15 mouse cellular contexts compared by ENCODE assay signal in genomic region chr14:124606036-124606711, GRCm38 (mm10).
DNase-seq lines count a peak whose midpoint lies in the region; ATAC-seq lines count a peak whose summit lies in the region.
"Had no signal": no experiment of that assay in that cellular context is flagged by ENCODE, and none has a peak within 500 bp of the region (broad histone marks: within the 10 kb centered on the region; RNA-seq: fewer than 3 reads in every experiment).

No protein-coding gene starts in this region.

- H3K4me1 ChIP-seq in forebrain, embryonic 16.5 days (replicated peaks; ENCODE audit: control insufficient read depth, insufficient read depth, low read length): no peaks in the 10 kb centered on the region
- no peaks in the 10 kb centered on the region for H3K4me1 ChIP-seq in forebrain, embryonic 12.5 days
- H3K4me1 ChIP-seq: embryonic facial prominence, embryonic 12.5 days; forebrain, embryonic 10.5 days; limb, embryonic 15.5 days; neural tube, embryonic 12.5 days had no signal

- no peak overlapping the region for H3K27ac ChIP-seq in forebrain, embryonic 16.5 days (ENCODE audit: low read length)
- no peak overlapping the region for H3K27ac ChIP-seq in forebrain, embryonic 12.5 days
- H3K27ac ChIP-seq: embryonic facial prominence, embryonic 12.5 days; forebrain, embryonic 10.5 days; limb, embryonic 15.5 days; neural tube, embryonic 12.5 days had no signal

- peak; percentile 61 for ATAC-seq in forebrain, embryonic 16.5 days
- no peak for ATAC-seq in forebrain, embryonic 12.5 days (ENCODE audit: low FRiP score)
- ATAC-seq: midbrain, embryonic 16.5 days had no signal

- 82% methylated on average over 2 of the region's 2 CpGs for WGBS in forebrain, embryonic 16.5 days
- 95% methylated on average over 2 of the region's 2 CpGs for WGBS in forebrain, embryonic 12.5 days

- DNase-seq in right cerebral cortex, postnatal 25 days: peak; percentile 17
- no peak for DNase-seq in right cerebral cortex, postnatal 36 days (ENCODE audit: low spot score in 2 of 2)
- DNase-seq in layer of hippocampus, adult 18-20 months (ENCODE audit: low spot score in 2 of 2): peak; percentile 54 to 89
- no peak for DNase-seq in heart, adult 11 months
- no peak for DNase-seq in retina, postnatal 1 day
- DNase-seq in frontal cortex, postnatal 14 days (ENCODE audit: low spot score in 2 of 2): no peak
- DNase-seq: gastrocnemius, postnatal 25 days; lung, adult 2 months had no signal

- H3K4me3 ChIP-seq in forebrain, embryonic 16.5 days (replicated peaks; ENCODE audit: low read length): no peak overlapping the region
- H3K4me3 ChIP-seq in forebrain, embryonic 12.5 days (replicated peaks): no peak overlapping the region
- H3K4me3 ChIP-seq: embryonic facial prominence, embryonic 12.5 days; forebrain, embryonic 10.5 days; limb, embryonic 15.5 days; neural tube, embryonic 12.5 days had no signal

- H3K36me3 ChIP-seq in forebrain, embryonic 16.5 days (ENCODE audit: control insufficient read depth, insufficient read depth): no peaks in the 10 kb centered on the region
- 0 out of 2 replicates have a peak, but pooled peaks cover 5% of the 10 kb centered on the region for H3K36me3 ChIP-seq in forebrain, embryonic 12.5 days (replicated peaks)
- H3K36me3 ChIP-seq: embryonic facial prominence, embryonic 12.5 days; forebrain, embryonic 10.5 days; limb, embryonic 15.5 days; neural tube, embryonic 12.5 days had no signal

- H3K9ac ChIP-seq in forebrain, embryonic 16.5 days (replicated peaks; ENCODE audit: low read depth, low read length): no peak overlapping the region
- H3K9ac ChIP-seq in forebrain, embryonic 12.5 days: no peak overlapping the region
- H3K9ac ChIP-seq: embryonic facial prominence, embryonic 12.5 days; limb, embryonic 15.5 days; neural tube, embryonic 12.5 days had no signal

- no peaks in the 10 kb centered on the region for H3K9me3 ChIP-seq in forebrain, embryonic 16.5 days (ENCODE audit: control insufficient read depth, low read length)
- H3K9me3 ChIP-seq in forebrain, embryonic 12.5 days: 0 out of 2 replicates have a peak, but pooled peaks cover 6% of the 10 kb centered on the region
- H3K9me3 ChIP-seq: embryonic facial prominence, embryonic 12.5 days; forebrain, embryonic 10.5 days; limb, embryonic 15.5 days had no signal

- no peaks in the 10 kb centered on the region for H3K27me3 ChIP-seq in forebrain, embryonic 16.5 days (replicated peaks; ENCODE audit: control insufficient read depth, insufficient read depth, low read length)
- H3K27me3 ChIP-seq in forebrain, embryonic 12.5 days: no peaks in the 10 kb centered on the region
- H3K27me3 ChIP-seq: embryonic facial prominence, embryonic 12.5 days; limb, embryonic 15.5 days; neural tube, embryonic 12.5 days had no signal

- H3K4me2 ChIP-seq in forebrain, embryonic 16.5 days (ENCODE audit: low read length): no peak overlapping the region
- H3K4me2 ChIP-seq in forebrain, embryonic 12.5 days: no peak overlapping the region
- H3K4me2 ChIP-seq: embryonic facial prominence, embryonic 12.5 days; limb, embryonic 15.5 days; neural tube, embryonic 12.5 days had no signal

Comparison
In these comparisons a context has a peak if more than half of its experiments do, and no peak if none do; other contexts are left out.
1. DNase-seq: peak in right cerebral cortex, postnatal 25 days (single experiment) and layer of hippocampus, adult 18-20 months (2 of 2); none in right cerebral cortex, postnatal 36 days (0 of 2), heart, adult 11 months (single experiment), retina, postnatal 1 day (single experiment) and frontal cortex, postnatal 14 days (0 of 2).